Mouse (Mus musculus): ENCODE measurements around the gene Pmepa1.

GRCm38 (mm10) chr2:173276409-173276808 lies at the start of gene Pmepa1:
- TF ChIP-seq CTCF (conservative IDR thresholded peaks at IDR 0.05; ENCODE audit: low read length): no peak
- TF ChIP-seq POU5F1 (IDR thresholded peaks at IDR 0.05; ENCODE audit: borderline replicate concordance, low read length): no peak
- no peak for TF ChIP-seq NANOG (IDR thresholded peaks at IDR 0.05; ENCODE audit: borderline replicate concordance, low read length)

Data from E14TG2a.4 (cell line).